In the genomic region with DNA sequence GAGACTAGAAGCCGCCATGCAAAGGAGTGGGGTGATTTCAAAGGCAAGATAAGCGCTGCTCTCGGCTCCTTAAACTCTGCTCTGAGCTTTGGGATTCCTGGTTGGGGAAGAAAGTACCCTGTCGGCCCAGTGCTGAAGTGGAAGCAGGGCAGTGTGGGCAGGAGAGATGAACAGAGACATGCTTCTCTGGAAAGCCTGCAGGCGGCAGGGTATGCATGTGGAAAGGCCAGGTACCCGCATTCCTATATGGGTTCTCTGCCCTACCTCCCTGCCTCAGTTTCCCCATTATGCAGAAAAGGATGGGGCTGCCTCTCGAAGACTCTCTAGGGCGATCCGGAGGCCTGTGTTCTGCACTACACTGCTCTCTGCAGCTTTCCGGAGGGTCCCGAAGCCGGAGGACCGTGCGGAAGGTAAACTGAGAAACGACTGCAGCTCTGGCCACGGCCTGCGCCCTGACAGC, we compare ENCODE assay signal across 7 mouse cellular contexts. TPM values are rescaled to one million over a fixed set of nuclear protein-coding genes. Genes with fewer than 3 reads are reported as not detected.
DNase-seq lines count a peak whose midpoint lies in the region; ATAC-seq and TF ChIP-seq lines count a peak whose summit lies in the region.

No protein-coding gene starts in this region.

- H3K36me3 ChIP-seq in spleen, adult 2 months (ENCODE audit: control insufficient read depth, insufficient read depth, low read length): no peaks in the 10 kb centered on the region
- H3K36me3 ChIP-seq in forebrain, embryonic 14.5 days (ENCODE audit: control insufficient read depth, insufficient read depth, low read length): no peaks in the 10 kb centered on the region
- H3K36me3 ChIP-seq in limb, embryonic 10.5 days: 0 out of 2 replicates have a peak, but pooled peaks cover 5% of the 10 kb centered on the region
- no peaks in the 10 kb centered on the region for H3K36me3 ChIP-seq in midbrain, embryonic 12.5 days

- H3K27me3 ChIP-seq in spleen, adult 2 months (ENCODE audit: control insufficient read depth, insufficient read depth, low read length): no peaks in the 10 kb centered on the region
- H3K27me3 ChIP-seq in forebrain, embryonic 14.5 days (replicated peaks; ENCODE audit: control insufficient read depth, insufficient read depth, low read length): no peaks in the 10 kb centered on the region
- no peaks in the 10 kb centered on the region for H3K27me3 ChIP-seq in limb, embryonic 10.5 days (ENCODE audit: low read depth, poor library complexity, severe bottlenecking)
- H3K27me3 ChIP-seq in midbrain, embryonic 12.5 days: no peaks in the 10 kb centered on the region

- no peaks in the 10 kb centered on the region for H3K9me3 ChIP-seq in forebrain, embryonic 14.5 days (replicated peaks; ENCODE audit: control insufficient read depth, low read length)
- no peaks in the 10 kb centered on the region for H3K9me3 ChIP-seq in limb, embryonic 10.5 days (replicated peaks)
- no peaks in the 10 kb centered on the region for H3K9me3 ChIP-seq in midbrain, embryonic 12.5 days

- TF ChIP-seq POLR2A in spleen, adult 2 months (IDR thresholded peaks at IDR 0.05; ENCODE audit: low read depth, low read length): no peak
- TF ChIP-seq POLR2A in bone marrow, adult 2 months (IDR thresholded peaks at IDR 0.05; ENCODE audit: borderline replicate concordance, control insufficient read depth, low read depth, low read length): no peak

- 2% methylated on average over 17 of the region's 17 CpGs for WGBS in spleen, adult 2 months
- WGBS in bone marrow, adult 2 months: under 1% methylated on average over 17 of the region's 17 CpGs
- WGBS in forebrain, embryonic 14.5 days: under 1% methylated on average over 17 of the region's 17 CpGs
- WGBS in limb, embryonic 10.5 days: 1% methylated on average over 17 of the region's 17 CpGs
- WGBS in midbrain, embryonic 12.5 days: under 1% methylated on average over 17 of the region's 17 CpGs

- H3K4me2 ChIP-seq in forebrain, embryonic 14.5 days (ENCODE audit: low read length): peak overlapping the region; percentile 67
- peak overlapping the region; percentile 90 for H3K4me2 ChIP-seq in midbrain, embryonic 12.5 days (replicated peaks)

- H3K4me1 ChIP-seq in spleen, adult 2 months (ENCODE audit: control insufficient read depth, insufficient read depth, insufficient read length): peaks cover 5% of the 10 kb centered on the region; the same call in 1 of the 2 replicates
- H3K4me1 ChIP-seq in bone marrow, adult 2 months (ENCODE audit: control insufficient read depth, insufficient read depth, low read length): no peaks in the 10 kb centered on the region; the same call in 1 of the 2 replicates
- H3K4me1 ChIP-seq in forebrain, embryonic 14.5 days (ENCODE audit: control insufficient read depth, insufficient read depth, low read length): peaks cover 7% of the 10 kb centered on the region
- H3K4me1 ChIP-seq in limb, embryonic 10.5 days: peaks cover 21% of the 10 kb centered on the region
- peaks cover 11% of the 10 kb centered on the region for H3K4me1 ChIP-seq in midbrain, embryonic 12.5 days

- peak overlapping the region; percentile 62 for H3K9ac ChIP-seq in forebrain, embryonic 14.5 days (ENCODE audit: low read length)
- peak overlapping the region; percentile 67 for H3K9ac ChIP-seq in midbrain, embryonic 12.5 days (replicated peaks)

- peak; percentile 68 for ATAC-seq in forebrain, embryonic 14.5 days
- peak; percentile 74 for ATAC-seq in midbrain, embryonic 12.5 days (ENCODE audit: low FRiP score, low read depth)

- H3K4me3 ChIP-seq in spleen, adult 2 months (ENCODE audit: extremely low read depth, insufficient read depth, insufficient read length): peak overlapping the region; percentile 95
- H3K4me3 ChIP-seq in bone marrow, adult 2 months (replicated peaks; ENCODE audit: control insufficient read depth, low read depth, low read length): peak overlapping the region; percentile 89
- H3K4me3 ChIP-seq in forebrain, embryonic 14.5 days (ENCODE audit: low read depth, low read length): peak overlapping the region; percentile 54
- peak overlapping the region; percentile 76 for H3K4me3 ChIP-seq in limb, embryonic 10.5 days
- peak overlapping the region; percentile 72 for H3K4me3 ChIP-seq in midbrain, embryonic 12.5 days

- TF ChIP-seq CTCF in spleen, adult 2 months (IDR thresholded peaks at IDR 0.05; ENCODE audit: extremely low read depth, insufficient read depth, insufficient read length, insufficient replicate concordance): peak; percentile 15; the same call in 1 of the 2 replicates
- peak; percentile 20; the same call in 1 of the 2 replicates for TF ChIP-seq CTCF in bone marrow, adult 2 months (IDR thresholded peaks at IDR 0.05; ENCODE audit: control insufficient read depth, insufficient read depth, low read length)

- peak in 1 of 2 experiments; percentile 34 for DNase-seq in spleen, adult 2 months (ENCODE audit: low read depth in 1 of 2, low spot score in 2 of 2)
- no peak for DNase-seq in spleen, adult 12 weeks (ENCODE audit: low spot score)
- peak; percentile 29 for DNase-seq in forebrain, embryonic 14.5 days (ENCODE audit: low spot score)
- no peak for DNase-seq in limb, embryonic 10.5 days (ENCODE audit: low spot score)
- no peak for DNase-seq in cerebellum, postnatal 4 days (ENCODE audit: low spot score in 2 of 2)

- H3K27ac ChIP-seq in spleen, adult 2 months (ENCODE audit: insufficient read depth, low read length): peak overlapping the region; percentile 70
- peak overlapping the region; percentile 62 for H3K27ac ChIP-seq in bone marrow, adult 2 months (ENCODE audit: control insufficient read depth, insufficient read depth, low read depth, low read length, poor library complexity)
- H3K27ac ChIP-seq in forebrain, embryonic 14.5 days (ENCODE audit: low read depth, low read length): no peak overlapping the region
- H3K27ac ChIP-seq in limb, embryonic 10.5 days: peak overlapping the region; percentile 76
- peak overlapping the region; percentile 49; the same call in 1 of the 2 replicates for H3K27ac ChIP-seq in midbrain, embryonic 12.5 days (replicated peaks)

RNA-seq across cellular contexts. Expression of gene Atox1, which starts 0.5 kb away (rescaled TPM):
- polyA plus RNA-seq in spleen, adult 2 months (2012; rRNA removed): 237 and 367 TPM in 2 replicates
- 75.4 and 128 TPM in 2 replicates for polyA plus RNA-seq in bone marrow, adult 2 months (2011; ENCODE audit: insufficient read depth, insufficient read length, low replicate concordance, missing spikeins)
- 238 and 292 TPM in 2 replicates for polyA plus RNA-seq in forebrain, embryonic 14.5 days (2014; fragmentation: Nextera tagmentation; extraction: Ambion mirVana)
- 224 and 237 TPM in 2 replicates for polyA plus RNA-seq in limb, embryonic 10.5 days (2016; fragmentation: Nextera tagmentation; extraction: Ambion mirVana)
- polyA plus RNA-seq in midbrain, embryonic 12.5 days (2016; fragmentation: Nextera tagmentation; extraction: Ambion mirVana): 232 and 237 TPM in 2 replicates

RNA-seq across cellular contexts. Expression of gene G3bp1, which starts 8.9 kb away (rescaled TPM):
- polyA plus RNA-seq in spleen, adult 2 months (2012; rRNA removed): 25.1 and 25.3 TPM in 2 replicates
- 29.5 and 38.1 TPM in 2 replicates for polyA plus RNA-seq in bone marrow, adult 2 months (2011; ENCODE audit: insufficient read depth, insufficient read length, low replicate concordance, missing spikeins)
- 141 and 146 TPM in 2 replicates for polyA plus RNA-seq in forebrain, embryonic 14.5 days (2014; fragmentation: Nextera tagmentation; extraction: Ambion mirVana)
- polyA plus RNA-seq in limb, embryonic 10.5 days (2016; fragmentation: Nextera tagmentation; extraction: Ambion mirVana): 267 and 279 TPM in 2 replicates
- 209 and 215 TPM in 2 replicates for polyA plus RNA-seq in midbrain, embryonic 12.5 days (2016; fragmentation: Nextera tagmentation; extraction: Ambion mirVana)

RNA-seq across cellular contexts. Expression of gene Sparc, which starts 37.6 kb away (rescaled TPM):
- 427 and 627 TPM in 2 replicates for polyA plus RNA-seq in spleen, adult 2 months (2012; rRNA removed)
- polyA plus RNA-seq in bone marrow, adult 2 months (2011; ENCODE audit: insufficient read depth, insufficient read length, low replicate concordance, missing spikeins): 79.8 and 90.9 TPM in 2 replicates
- polyA plus RNA-seq in forebrain, embryonic 14.5 days (2014; fragmentation: Nextera tagmentation; extraction: Ambion mirVana): 300 and 365 TPM in 2 replicates
- polyA plus RNA-seq in limb, embryonic 10.5 days (2016; fragmentation: Nextera tagmentation; extraction: Ambion mirVana): 183 and 211 TPM in 2 replicates
- 470 and 579 TPM in 2 replicates for polyA plus RNA-seq in midbrain, embryonic 12.5 days (2016; fragmentation: Nextera tagmentation; extraction: Ambion mirVana)
